Mouse (Mus musculus) limb, embryonic 10.5 days (tissue): ENCODE measurements around the gene Kat8. TPM values are rescaled to one million over a fixed set of nuclear protein-coding genes. Genes with fewer than 3 reads are reported as not detected.
"Not testable (repeated sequence)": the region's sequence is repeated elsewhere in the genome, so short reads cannot be mapped to it uniquely, and the experiment has no call there.

Experiments used
- DNase-seq: peaks from one replicate; pipeline ENCODE4 v3.0.0-alpha.2; 2017; ENCODE audit warnings: low spot score
- H3K27ac ChIP-seq: fragments of 300-500 bp; sonication (generic); 2 replicates; pipeline ENCODE4 v1.5.1; 2016; ENCODE audit warnings: mild to moderate bottlenecking
- H3K27me3 ChIP-seq: fragments of 300-500 bp; sonication (generic); 2 replicates; pipeline ENCODE4 v1.6.1; 2016; ENCODE audit warnings: low read depth, mild to moderate bottlenecking; ENCODE audit not compliant: poor library complexity, severe bottlenecking
- H3K36me3 ChIP-seq: fragments of 300-500 bp; sonication (generic); 2 replicates; pipeline ENCODE4 v1.6.1; 2016; ENCODE audit warnings: mild to moderate bottlenecking, moderate library complexity
- H3K4me1 ChIP-seq: fragments of 300-500 bp; sonication (generic); 2 replicates; pipeline ENCODE4 v1.6.1; 2016
- H3K4me3 ChIP-seq: fragments of 300-500 bp; sonication (generic); 2 replicates; pipeline ENCODE4 v1.5.1; 2016; ENCODE audit warnings: mild to moderate bottlenecking, moderate library complexity
- H3K9me3 ChIP-seq: fragments of 300-500 bp; sonication (generic); replicated peaks from 2 replicates; pipeline ENCODE4 v1.6.1; 2016; ENCODE audit warnings: mild to moderate bottlenecking
- WGBS: fragments of 180-500 bp; shearing (Covaris S2); methylation state at CpG from one replicate; pipeline ENCODE4 v1.1.7; 2016; 5-methylcytosine and 5-hydroxymethylcytosine counted together
- polyA plus RNA-seq: library from polyadenylated mRNA; unstranded; fragments of >200 nt; fragmentation: Nextera tagmentation; extraction: Ambion mirVana; gene quantifications from 2 replicates; pipeline ENCODE4 v1.2.1, GENCODE M21; 2016

Kat8 gene
- polyA plus RNA-seq, 1 experiment from 2014 or later, result 53.0 TPM

DNA sequence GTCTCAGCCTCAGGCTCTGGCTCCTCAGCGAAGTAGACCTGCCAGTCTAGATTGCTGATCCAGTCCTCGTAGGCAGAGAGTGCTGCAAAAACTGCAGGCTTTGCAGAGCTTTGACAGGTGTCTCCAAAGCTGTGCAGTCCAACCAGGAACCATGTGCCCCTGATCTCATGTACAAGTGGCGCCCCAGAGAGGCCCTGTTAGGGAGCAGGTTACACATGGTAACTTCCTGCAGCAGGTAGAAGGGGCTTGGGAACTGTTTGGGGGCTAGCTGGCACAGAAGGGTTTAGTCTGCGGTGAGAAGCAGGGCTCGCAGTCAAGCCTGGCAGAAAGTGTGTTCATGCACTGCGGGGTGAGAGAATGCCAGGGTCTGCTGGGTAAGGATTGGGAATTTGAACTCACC, 25.8 kb upstream of the Kat8 start:
- H3K27ac ChIP-seq, result no peak overlapping the region
- no peak overlapping the region for H3K4me3 ChIP-seq
- DNase-seq, result no peak
- no peaks in the 10 kb centered on the region for H3K27me3 ChIP-seq
- peaks cover 99% of the 10 kb centered on the region for H3K36me3 ChIP-seq
- H3K9me3 ChIP-seq, result no peaks in the 10 kb centered on the region
- 93% methylated on average over 6 of the region's 6 CpGs for WGBS
- H3K4me1 ChIP-seq, result peaks cover 9% of the 10 kb centered on the region; the same call in 1 of the 2 replicates

DNA sequence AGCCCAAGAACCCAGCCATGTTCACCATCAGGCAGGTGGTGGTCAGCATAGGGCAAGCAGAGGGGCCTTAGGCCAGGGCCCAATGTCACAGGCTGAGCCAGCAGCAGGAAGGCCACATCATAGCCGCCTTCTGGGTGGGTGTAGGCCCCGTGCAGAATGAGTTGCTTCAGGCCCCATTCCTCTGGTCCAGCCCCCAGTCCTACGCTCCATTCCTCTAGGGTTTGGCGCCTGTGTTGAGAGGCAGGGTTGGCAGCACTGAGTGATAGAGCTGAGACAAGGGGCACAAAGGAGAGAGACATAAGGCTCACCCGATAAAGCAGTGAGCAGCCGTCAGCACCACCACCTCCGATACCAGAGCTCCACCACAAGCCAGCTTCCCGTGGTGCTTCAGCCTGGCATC, 25.1 kb upstream of the Kat8 start:
- whole genome bisulfite sequencing, result 80% methylated on average over 8 of the region's 8 CpGs
- Histone ChIP-seq H3K27me3 (no peaks in the 10 kb centered on the region), H3K36me3 (peaks cover 98% of the 10 kb centered on the region), H3K27ac (no peak overlapping the region), H3K4me3 (no peak overlapping the region), H3K9me3 (no peaks in the 10 kb centered on the region), H3K4me1 (peaks cover 9% of the 10 kb centered on the region; the same call in 1 of the 2 replicates)
- DNase-seq, result no peak

DNA sequence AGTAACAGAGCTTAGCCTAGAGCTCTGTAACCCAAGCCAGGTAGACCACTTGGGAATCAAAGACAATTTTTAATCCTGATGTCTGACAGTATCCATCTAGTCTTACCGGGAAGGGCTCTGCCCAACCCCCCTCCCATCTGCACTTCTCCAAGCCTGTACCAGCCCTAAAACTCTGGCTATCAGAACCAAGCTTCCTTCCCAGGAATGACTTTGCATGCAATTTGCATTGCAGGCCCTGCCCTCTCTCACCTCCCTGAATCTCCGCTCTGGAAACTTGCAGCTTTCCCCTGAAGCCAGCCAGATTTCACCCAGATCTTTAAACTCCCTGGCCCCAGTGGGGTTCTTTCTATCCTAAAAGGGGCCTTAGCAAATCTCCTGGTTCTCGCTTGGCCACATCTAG, 24.5 kb upstream of the Kat8 start:
- Histone ChIP-seq H3K27ac (no peak overlapping the region), H3K27me3 (no peaks in the 10 kb centered on the region), H3K4me3 (no peak overlapping the region), H3K4me1 (peaks cover 9% of the 10 kb centered on the region; the same call in 1 of the 2 replicates), H3K36me3 (peaks cover 98% of the 10 kb centered on the region), H3K9me3 (no peaks in the 10 kb centered on the region)
- no peak for DNase-seq
- WGBS, result 84% methylated on average over 3 of the region's 3 CpGs

DNA sequence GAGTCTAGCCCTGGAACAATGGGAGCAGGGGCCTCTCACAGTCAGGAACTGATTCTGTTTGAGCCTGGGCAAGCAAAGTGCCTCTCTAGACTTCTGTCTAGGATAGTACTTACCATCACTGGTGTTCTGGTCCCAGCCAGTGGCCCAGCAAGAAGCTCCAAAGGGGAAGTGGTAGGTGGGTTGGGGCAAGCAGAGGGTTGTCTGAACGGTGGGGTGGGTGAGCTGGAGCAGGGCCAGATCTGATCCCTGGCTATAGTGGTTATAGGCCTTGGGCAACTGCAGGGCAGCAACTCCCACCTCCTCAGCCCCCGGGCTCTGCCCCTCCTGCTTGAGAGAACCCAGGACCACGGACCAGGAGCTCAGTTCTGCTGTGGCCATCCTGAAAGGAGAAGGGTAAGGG, 23.5 kb upstream of the Kat8 start:
- Histone ChIP-seq H3K27me3 (no peaks in the 10 kb centered on the region), H3K4me3 (no peak overlapping the region), H3K9me3 (no peaks in the 10 kb centered on the region), H3K4me1 (peaks cover 2% of the 10 kb centered on the region; the same call in 1 of the 2 replicates), H3K27ac (no peak overlapping the region), H3K36me3 (peaks cover 98% of the 10 kb centered on the region)
- no peak for DNase-seq
- 80% methylated on average over 3 of the region's 3 CpGs for WGBS

DNA sequence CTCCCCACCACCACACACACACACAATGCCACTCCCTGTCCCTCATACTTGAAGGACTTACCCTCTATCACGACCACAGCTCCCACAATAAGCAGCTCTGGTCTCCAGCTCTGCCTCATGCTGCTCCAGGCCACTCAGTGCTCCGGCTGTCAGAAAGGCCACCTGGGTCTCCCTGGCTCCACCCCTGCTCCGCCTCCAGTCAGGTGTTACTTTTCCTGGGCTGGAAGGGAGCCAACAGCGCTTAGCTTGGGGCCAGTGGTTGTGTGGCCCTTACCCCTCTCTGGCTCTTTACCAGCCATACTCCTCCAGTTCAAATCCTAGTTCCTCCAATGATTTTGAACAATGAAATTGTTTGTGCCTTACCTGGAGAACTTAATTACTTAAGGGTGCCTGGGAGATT, 21.5 kb upstream of the Kat8 start, which contains the start of gene Prss53:
Gene Prss53 (minus strand): TSS at position 173 of the 400 bp plus-strand sequence.
- Histone ChIP-seq H3K4me1 (peaks cover 13% of the 10 kb centered on the region), H3K27me3 (no peaks in the 10 kb centered on the region), H3K4me3 (no peak within 1 kb of the TSS), H3K36me3 (peaks cover 80% of the 10 kb centered on the region), H3K27ac (no peak within 1 kb of the TSS), H3K9me3 (no peaks in the 10 kb centered on the region)
- no peak for DNase-seq
- 25% methylated on average over 4 of the region's 4 CpGs for WGBS

DNA sequence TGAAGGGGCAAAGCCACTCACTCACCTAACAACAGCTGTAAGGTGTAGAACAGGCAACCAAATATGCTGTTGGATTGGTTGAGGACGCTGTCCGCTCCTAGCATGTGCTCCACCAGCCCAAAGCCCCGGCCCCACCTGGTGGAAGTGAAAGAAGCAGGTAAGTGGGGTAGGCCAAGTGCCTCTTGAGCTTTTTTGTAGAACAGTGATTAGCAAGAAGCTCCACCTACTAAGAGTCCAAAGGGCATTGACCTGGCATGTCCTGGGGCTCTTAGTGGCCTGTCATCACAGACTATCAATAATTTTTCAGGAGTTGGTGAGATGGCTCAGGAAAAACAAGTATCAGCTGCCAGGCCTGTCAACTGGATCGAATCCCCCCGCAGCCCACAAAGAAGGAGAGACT, 17.8 kb upstream of the Kat8 start:
- Histone ChIP-seq H3K9me3 (no peaks in the 10 kb centered on the region), H3K27me3 (no peaks in the 10 kb centered on the region), H3K4me1 (peaks cover 13% of the 10 kb centered on the region), H3K36me3 (peaks cover 43% of the 10 kb centered on the region), H3K27ac (no peak overlapping the region), H3K4me3 (peak overlapping the region; percentile 67)
- WGBS, result 76% methylated on average over 5 of the region's 5 CpGs
- no peak for DNase-seq

DNA sequence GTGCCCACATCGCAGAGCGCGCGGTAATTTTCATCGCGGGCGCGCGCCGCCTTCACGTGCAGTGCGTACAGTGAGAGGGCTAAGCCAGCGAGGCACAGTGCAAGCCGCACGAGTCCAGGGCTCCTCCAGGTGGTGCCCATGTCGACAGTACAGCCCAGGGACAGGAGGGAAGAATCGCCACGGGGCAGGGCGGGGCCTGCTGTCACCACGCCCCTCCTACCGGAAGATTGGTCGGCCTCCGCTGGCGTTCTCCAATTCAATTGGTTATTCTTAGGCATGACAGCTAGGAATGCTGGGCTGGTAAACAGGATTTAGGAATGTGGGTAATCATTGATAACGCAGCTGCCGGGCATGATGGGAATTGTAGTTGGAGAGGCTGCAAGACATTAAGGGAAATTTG, 16.9 kb upstream of the Kat8 start, which contains the start of the genes Gm21974 and Vkorc1:
Gene Gm21974 (minus strand): TSS at position 13 of the 400 bp plus-strand sequence.
Gene Vkorc1 (minus strand): TSS at position 176 of the 400 bp plus-strand sequence.
- no peaks in the 10 kb centered on the region for H3K27me3 ChIP-seq
- peak within 1 kb of the TSS; percentile 82 for H3K27ac ChIP-seq
- H3K36me3 ChIP-seq, result peaks cover 34% of the 10 kb centered on the region
- WGBS, result under 1% methylated on average over 26 of the region's 26 CpGs
- peaks cover 13% of the 10 kb centered on the region for H3K4me1 ChIP-seq
- no peaks in the 10 kb centered on the region for H3K9me3 ChIP-seq
- peak; percentile 94 for DNase-seq
- H3K4me3 ChIP-seq, result peak within 1 kb of the TSS; percentile 67

DNA sequence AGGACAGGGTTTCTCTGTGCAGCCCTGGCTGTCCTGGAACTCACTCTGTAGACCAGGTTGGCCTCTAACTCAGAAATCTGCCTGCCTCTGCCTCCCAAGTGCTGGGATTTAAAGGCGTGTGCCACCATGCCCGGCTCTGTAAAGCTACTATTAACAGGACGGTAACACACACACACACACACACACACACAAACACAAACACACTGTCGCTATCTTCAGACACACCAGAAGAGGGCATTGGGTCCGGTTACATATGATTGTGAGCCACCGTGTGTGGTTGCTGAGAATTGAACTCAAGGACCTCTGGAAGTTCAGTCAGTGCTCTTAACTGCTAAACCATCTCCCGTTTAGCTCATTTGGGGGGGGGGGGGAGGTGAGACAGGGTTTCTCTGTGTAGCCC, 16.4 kb upstream of the Kat8 start:
- Histone ChIP-seq H3K4me3 (peak overlapping the region; percentile 67), H3K36me3 (peaks cover 30% of the 10 kb centered on the region), H3K27ac (peak overlapping the region; percentile 82; the same call in 1 of the 2 replicates), H3K4me1 (peaks cover 13% of the 10 kb centered on the region)
- H3K9me3 ChIP-seq, DNase-seq, H3K27me3 ChIP-seq: not testable (repeated sequence)
- WGBS, result 74% methylated on average over 7 of the region's 7 CpGs

DNA sequence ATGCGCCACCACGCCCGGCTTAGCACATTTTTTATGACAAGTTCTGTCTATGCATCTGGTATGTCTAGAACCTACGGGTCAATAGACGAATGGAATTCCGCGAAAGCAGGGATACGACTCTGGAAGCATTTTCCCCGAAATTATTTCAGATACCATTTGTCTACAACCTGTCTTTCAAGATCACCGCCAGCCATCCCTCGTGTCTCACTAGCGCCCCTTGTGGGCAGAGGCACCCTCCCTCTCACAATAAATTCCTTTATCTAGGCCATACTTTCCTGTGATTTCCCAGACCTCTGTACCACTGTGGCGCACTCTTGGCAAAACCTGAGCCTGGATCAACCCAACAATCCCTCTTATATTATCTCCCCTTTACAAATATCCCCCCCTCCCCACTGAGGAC, 15.9 kb upstream of the Kat8 start:
- Histone ChIP-seq H3K27me3 (no peaks in the 10 kb centered on the region), H3K4me1 (peaks cover 13% of the 10 kb centered on the region), H3K4me3 (no peak overlapping the region), H3K27ac (no peak overlapping the region), H3K9me3 (no peaks in the 10 kb centered on the region), H3K36me3 (peaks cover 25% of the 10 kb centered on the region)
- WGBS, result 58% methylated on average over 13 of the region's 13 CpGs
- DNase-seq, result peak; percentile 60

DNA sequence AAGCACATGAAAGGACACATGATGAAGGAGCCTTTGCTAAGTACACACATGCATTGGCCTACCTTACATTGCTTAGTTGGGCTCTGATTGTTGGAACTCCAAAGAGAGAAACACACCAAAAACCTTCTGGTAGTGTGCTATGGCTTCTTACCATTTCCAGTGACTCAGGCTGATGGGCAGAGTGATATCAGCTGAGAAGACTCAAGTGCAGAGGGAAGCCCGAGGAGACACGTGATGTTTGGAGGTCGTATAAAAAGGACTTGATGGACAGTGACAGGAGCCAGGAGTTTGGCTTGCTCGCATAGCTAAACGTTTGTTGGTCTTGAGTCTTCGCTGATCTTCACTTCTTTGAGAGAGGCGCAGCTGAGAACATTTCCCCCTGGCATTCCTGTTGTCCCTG, 14.8 kb upstream of the Kat8 start:
- 89% methylated on average over 7 of the region's 7 CpGs for WGBS

DNA sequence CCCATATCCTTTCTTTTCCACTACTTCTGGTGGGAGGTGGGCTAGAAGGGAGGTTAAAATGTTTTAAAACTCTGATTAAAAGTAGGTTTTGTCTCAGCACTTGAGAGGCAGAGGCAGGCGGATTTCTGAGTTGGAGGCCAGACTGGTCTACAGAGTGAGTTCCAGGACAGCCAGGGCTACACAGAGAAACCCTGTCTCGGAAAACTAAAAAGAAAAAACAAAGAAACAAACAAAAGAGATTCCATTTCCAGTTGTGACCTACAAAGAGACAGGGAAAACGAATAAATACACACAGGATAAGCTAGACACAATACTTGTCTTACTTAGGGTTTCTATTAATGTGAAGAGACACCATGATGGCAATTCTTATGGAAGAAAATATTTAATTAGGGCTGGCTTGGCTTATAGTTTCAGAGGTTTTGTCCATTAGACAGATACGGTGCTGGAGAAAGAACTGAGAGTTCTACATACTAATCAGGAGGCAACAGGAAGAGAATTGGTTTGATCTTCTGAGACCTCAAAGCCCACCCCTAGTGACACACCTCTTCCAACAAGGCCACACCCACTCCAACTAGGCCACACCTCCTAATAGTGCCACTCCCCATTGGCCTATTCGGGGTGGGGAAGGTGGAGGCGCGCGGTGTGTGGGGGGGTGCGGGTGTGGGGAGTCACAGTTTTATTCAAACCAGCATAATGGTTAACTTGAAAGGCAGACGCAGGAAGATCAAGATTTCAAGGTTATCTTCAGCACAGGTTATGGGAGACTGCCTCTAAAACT, 13.9 kb upstream of the Kat8 start:
- no peak overlapping the region for H3K4me3 ChIP-seq
- no peaks in the 10 kb centered on the region for H3K9me3 ChIP-seq
- H3K4me1 ChIP-seq, result peaks cover 13% of the 10 kb centered on the region
- peaks cover 6% of the 10 kb centered on the region for H3K36me3 ChIP-seq
- H3K27me3 ChIP-seq, result no peaks in the 10 kb centered on the region
- H3K27ac ChIP-seq, result no peak overlapping the region
- DNase-seq, result no peak
- 37% methylated on average over 10 of the region's 10 CpGs for WGBS

More for the DNA sequence above, 14.8 kb upstream of the Kat8 start:
- Histone ChIP-seq H3K4me3 (no peak overlapping the region), H3K27ac (no peak overlapping the region), H3K4me1 (peaks cover 13% of the 10 kb centered on the region), H3K27me3 (no peaks in the 10 kb centered on the region), H3K36me3 (peaks cover 15% of the 10 kb centered on the region), H3K9me3 (no peaks in the 10 kb centered on the region)
- DNase-seq, result no peak

DNA sequence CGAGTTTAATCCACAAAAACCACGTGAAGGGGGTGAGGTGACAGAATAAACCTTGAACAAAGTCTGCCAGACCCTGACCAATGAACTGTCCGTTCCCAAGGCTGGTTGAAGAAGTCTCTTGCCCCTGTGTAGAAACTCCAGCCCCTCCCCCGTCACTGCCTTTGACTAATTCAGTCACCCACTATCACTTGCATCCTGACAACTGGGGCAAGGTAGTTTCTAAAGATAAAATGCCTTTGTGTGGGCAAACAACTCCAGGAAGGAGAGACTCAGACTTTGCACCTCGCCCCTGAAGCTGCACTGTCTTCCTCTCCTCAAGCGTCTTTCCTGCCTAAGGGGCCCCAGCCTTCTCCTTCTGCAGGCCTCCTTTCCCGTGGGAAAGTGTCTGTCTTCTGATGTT, 12.3 kb upstream of the Kat8 start:
- Histone ChIP-seq H3K9me3 (no peaks in the 10 kb centered on the region), H3K4me3 (no peak overlapping the region), H3K4me1 (peaks cover 15% of the 10 kb centered on the region), H3K36me3 (0 out of 2 replicates have a peak, but pooled peaks cover under 1% of the 10 kb centered on the region), H3K27me3 (no peaks in the 10 kb centered on the region), H3K27ac (no peak overlapping the region)
- WGBS, result 54% methylated on average over 7 of the region's 7 CpGs
- DNase-seq, result no peak

DNA sequence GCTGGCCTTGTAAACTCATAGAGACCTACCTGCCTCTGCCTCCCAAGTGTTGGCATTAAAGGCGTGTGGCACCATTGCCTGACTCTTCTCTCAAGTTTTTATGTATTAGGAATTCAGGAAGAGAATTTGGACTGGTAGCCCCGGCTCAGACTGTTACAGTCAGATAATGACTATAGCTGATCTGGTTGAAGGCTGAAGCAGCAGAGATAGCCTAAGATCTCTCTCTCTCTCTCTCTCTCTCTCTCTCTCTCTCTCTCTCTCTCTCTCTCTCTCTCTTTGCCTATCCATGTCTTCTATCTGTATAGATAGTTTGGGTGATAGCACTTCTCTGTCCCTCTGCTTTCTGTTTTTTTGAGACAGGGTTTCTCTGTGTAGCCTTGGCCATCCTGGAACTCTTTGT, 10.5 kb upstream of the Kat8 start:
- Histone ChIP-seq H3K36me3 (peaks cover 18% of the 10 kb centered on the region), H3K9me3 (no peaks in the 10 kb centered on the region), H3K27ac (no peak overlapping the region), H3K27me3 (no peaks in the 10 kb centered on the region), H3K4me3 (no peak overlapping the region), H3K4me1 (peaks cover 17% of the 10 kb centered on the region)
- WGBS, result 78% methylated on average over 2 of the region's 2 CpGs
- DNase-seq, result no peak
